Mouse (Mus musculus) midbrain, embryonic 16.5 days (tissue): ENCODE measurements around the gene Slc38a3. TPM values are rescaled to one million over a fixed set of nuclear protein-coding genes. Genes with fewer than 3 reads are reported as not detected.

Experiments
- ATAC-seq: fragments of 200-750 bp; cut with Nextera tagmentation; 2 replicates; pipeline ENCODE4 v1.8.0; 2017; ENCODE audit warnings: moderate TSS enrichment
- H3K27ac ChIP-seq: fragments of 300-500 bp; sonication (generic); 2 replicates; pipeline ENCODE4 v1.5.1; 2014; ENCODE audit warnings: mild to moderate bottlenecking, low read length, mixed read lengths
- H3K27me3 ChIP-seq: fragments of 300-500 bp; sonication (generic); 2 replicates; pipeline ENCODE4 v1.6.1; 2014; ENCODE audit warnings: low read depth, low read length, mixed read lengths; ENCODE audit not compliant: control insufficient read depth, insufficient read depth
- H3K36me3 ChIP-seq: fragments of 300-500 bp; sonication (generic); 2 replicates; pipeline ENCODE4 v1.6.1; 2014; ENCODE audit warnings: mild to moderate bottlenecking, low read length, moderate library complexity, mixed read lengths; ENCODE audit not compliant: control insufficient read depth, insufficient read depth
- H3K4me1 ChIP-seq: fragments of 300-500 bp; sonication (generic); 2 replicates; pipeline ENCODE4 v1.6.1; 2014; ENCODE audit warnings: mild to moderate bottlenecking, low read length, mixed read lengths; ENCODE audit not compliant: control insufficient read depth, insufficient read depth
- H3K4me2 ChIP-seq: fragments of 300-500 bp; sonication (generic); 2 replicates; pipeline ENCODE4 v1.6.1; 2014; ENCODE audit warnings: mild to moderate bottlenecking, low read length, mixed read lengths
- H3K4me3 ChIP-seq: fragments of 300-500 bp; sonication (generic); 2 replicates; pipeline ENCODE4 v1.5.1; 2014; ENCODE audit warnings: low read depth, mild to moderate bottlenecking, low read length, moderate library complexity, mixed read lengths
- H3K9ac ChIP-seq: fragments of 300-500 bp; sonication (generic); 2 replicates; pipeline ENCODE4 v1.6.1; 2014; ENCODE audit warnings: low read depth, low read length, mixed read lengths
- H3K9me3 ChIP-seq: fragments of 300-500 bp; sonication (generic); replicated peaks from 2 replicates; pipeline ENCODE4 v1.6.1; 2014; ENCODE audit warnings: mild to moderate bottlenecking, low read length, mixed read lengths; ENCODE audit not compliant: control insufficient read depth, poor library complexity, severe bottlenecking
- WGBS: fragments of 180-500 bp; shearing (Covaris S2); extraction: QIAGEN DNeasy Blood & Tissue Kit; methylation state at CpG from one replicate; pipeline ENCODE4 v1.1.7; 2014; 5-methylcytosine and 5-hydroxymethylcytosine counted together
- polyA plus RNA-seq: library from polyadenylated mRNA; unstranded; fragments of >200 nt; fragmentation: Nextera tagmentation; extraction: Ambion mirVana; gene quantifications from 2 replicates; pipeline ENCODE4 v1.2.1, GENCODE M21; 2015

The Slc38a3 gene
- polyA plus RNA-seq, result 31.1 and 34.0 TPM in 2 replicates

GRCm38 (mm10) chr9:107669480-107669945, at the start of gene Slc38a3:
Gene Slc38a3 (minus strand): TSS chr9:107669530.
- ATAC-seq, result no peak
- WGBS, result 86% methylated on average over 9 of the region's 9 CpGs
- Histone ChIP-seq H3K9me3 (no peaks in the 10 kb centered on the region), H3K27ac (no peak within 1 kb of the TSS), H3K4me3 (no peak within 1 kb of the TSS), H3K4me2 (no peak within 1 kb of the TSS), H3K9ac (no peak within 1 kb of the TSS), H3K4me1 (peaks cover 11% of the 10 kb centered on the region), H3K27me3 (peaks cover 23% of the 10 kb centered on the region), H3K36me3 (no peaks in the 10 kb centered on the region)

- ATAC-seq, result no peak
- 26% methylated on average over 6 of the region's 6 CpGs for WGBS
These were observed 47.6 kb upstream of the Slc38a3 start for GRCm38 (mm10) chr9:107716951-107717350.

GRCm38 (mm10) chr9:107715632-107716031, 46.3 kb upstream of the Slc38a3 start:
- no peak overlapping the region for H3K9ac ChIP-seq
- H3K27ac ChIP-seq, result no peak overlapping the region
- H3K27me3 ChIP-seq, result no peaks in the 10 kb centered on the region

More at GRCm38 (mm10) chr9:107716951-107717350, 47.6 kb upstream of the Slc38a3 start:
- no peak overlapping the region for H3K4me2 ChIP-seq
- no peak overlapping the region for H3K9ac ChIP-seq
- no peaks in the 10 kb centered on the region for H3K36me3 ChIP-seq
- no peak overlapping the region for H3K4me3 ChIP-seq
- no peaks in the 10 kb centered on the region for H3K27me3 ChIP-seq
- H3K27ac ChIP-seq, result no peak overlapping the region
- no peaks in the 10 kb centered on the region for H3K9me3 ChIP-seq
- peaks cover 9% of the 10 kb centered on the region for H3K4me1 ChIP-seq

GRCm38 (mm10) chr9:107714221-107714952, 45.1 kb upstream of the Slc38a3 start:
- H3K36me3 ChIP-seq, result no peaks in the 10 kb centered on the region
- H3K4me2 ChIP-seq, result no peak overlapping the region
- H3K4me1 ChIP-seq, result peaks cover 16% of the 10 kb centered on the region
- H3K9ac ChIP-seq, result 0 out of 2 replicates have a peak overlapping the region, but pooled peaks have one; percentile 30
- no peaks in the 10 kb centered on the region for H3K27me3 ChIP-seq
- whole genome bisulfite sequencing, result 18% methylated on average over 12 of the region's 12 CpGs
- H3K9me3 ChIP-seq, result no peaks in the 10 kb centered on the region
- H3K4me3 ChIP-seq, result no peak overlapping the region
- no peak for ATAC-seq
- H3K27ac ChIP-seq, result 0 out of 2 replicates have a peak overlapping the region, but pooled peaks have one; percentile 11

More at GRCm38 (mm10) chr9:107715632-107716031, 46.3 kb upstream of the Slc38a3 start:
- ATAC-seq, result no peak
- Histone ChIP-seq H3K4me3 (no peak overlapping the region), H3K4me1 (peaks cover 11% of the 10 kb centered on the region), H3K4me2 (no peak overlapping the region), H3K9me3 (no peaks in the 10 kb centered on the region), H3K36me3 (no peaks in the 10 kb centered on the region)
- 90% methylated on average over 2 of the region's 2 CpGs for WGBS

- Histone ChIP-seq H3K9ac (peak within 1 kb of the TSS; percentile 98), H3K4me3 (peak within 1 kb of the TSS; percentile 95), H3K36me3 (peaks cover 2% of the 10 kb centered on the region), H3K4me2 (peak within 1 kb of the TSS; percentile 72), H3K4me1 (peaks cover 43% of the 10 kb centered on the region), H3K27me3 (no peaks in the 10 kb centered on the region), H3K9me3 (no peaks in the 10 kb centered on the region), H3K27ac (peak within 1 kb of the TSS; percentile 91)
- WGBS, result under 1% methylated on average over 64 of the region's 86 CpGs
- ATAC-seq, result peak; percentile 72
These were observed 40.6 kb upstream of the Slc38a3 start, which contains the start of gene Sema3f for GRCm38 (mm10) chr9:107709697-107710483. Gene Sema3f (minus strand): TSS chr9:107710475.

GRCm38 (mm10) chr9:107709096-107709696, 39.9 kb upstream of the Slc38a3 start:
- no peaks in the 10 kb centered on the region for H3K27me3 ChIP-seq
- peak overlapping the region; percentile 91 for H3K27ac ChIP-seq
- peaks cover 3% of the 10 kb centered on the region for H3K36me3 ChIP-seq
- H3K4me1 ChIP-seq, result peaks cover 37% of the 10 kb centered on the region
- under 1% methylated on average over 34 of the region's 55 CpGs for WGBS
- no peak for ATAC-seq
- H3K9ac ChIP-seq, result peak overlapping the region; percentile 98
- H3K9me3 ChIP-seq, result no peaks in the 10 kb centered on the region
- peak overlapping the region; percentile 95 for H3K4me3 ChIP-seq
- H3K4me2 ChIP-seq, result peak overlapping the region; percentile 72

GRCm38 (mm10) chr9:107708439-107709095, 39.2 kb upstream of the Slc38a3 start:
- Histone ChIP-seq H3K4me1 (peaks cover 34% of the 10 kb centered on the region), H3K4me2 (peak overlapping the region; percentile 72), H3K36me3 (peaks cover 3% of the 10 kb centered on the region), H3K27ac (peak overlapping the region; percentile 91), H3K4me3 (peak overlapping the region; percentile 95), H3K27me3 (no peaks in the 10 kb centered on the region), H3K9ac (peak overlapping the region; percentile 98), H3K9me3 (no peaks in the 10 kb centered on the region)
- 3% methylated on average over 21 of the region's 21 CpGs for WGBS
- no peak for ATAC-seq

- ATAC-seq, result peak; percentile 13; the same call in 1 of the 2 replicates
These were observed 38.5 kb upstream of the Slc38a3 start for GRCm38 (mm10) chr9:107707701-107708438.

More at GRCm38 (mm10) chr9:107707701-107708438, 38.5 kb upstream of the Slc38a3 start:
- under 1% methylated on average over 17 of the region's 17 CpGs for WGBS
- Histone ChIP-seq H3K27ac (peak overlapping the region; percentile 91), H3K9me3 (no peaks in the 10 kb centered on the region), H3K27me3 (no peaks in the 10 kb centered on the region), H3K4me1 (peaks cover 34% of the 10 kb centered on the region), H3K9ac (peak overlapping the region; percentile 98), H3K36me3 (peaks cover 3% of the 10 kb centered on the region), H3K4me3 (peak overlapping the region; percentile 95), H3K4me2 (peak overlapping the region; percentile 72)
